Mouse (Mus musculus) thymus, adult 2 months (tissue): Measurements from ENCODE around the gene Cdc42ep2.

Source experiments
- CTCF ChIP-seq: fragments of 200-500 bp; IDR thresholded peaks from 2 replicates; pipeline ENCODE4 v1.5.1; 2012; ENCODE audit warnings: mild to moderate bottlenecking, control low read depth, low read length, moderate library complexity, borderline replicate concordance; ENCODE audit not compliant: control insufficient read depth, poor library complexity, insufficient read depth; ENCODE audit errors: extremely low read depth
- POLR2A ChIP-seq: fragments of 200-500 bp; IDR thresholded peaks from 2 replicates; pipeline ENCODE4 v1.6.1; 2012; ENCODE audit warnings: mild to moderate bottlenecking, low read length, control low read depth, moderate library complexity; ENCODE audit not compliant: control insufficient read depth, poor library complexity, insufficient read depth; ENCODE audit errors: extremely low read depth

DNA sequence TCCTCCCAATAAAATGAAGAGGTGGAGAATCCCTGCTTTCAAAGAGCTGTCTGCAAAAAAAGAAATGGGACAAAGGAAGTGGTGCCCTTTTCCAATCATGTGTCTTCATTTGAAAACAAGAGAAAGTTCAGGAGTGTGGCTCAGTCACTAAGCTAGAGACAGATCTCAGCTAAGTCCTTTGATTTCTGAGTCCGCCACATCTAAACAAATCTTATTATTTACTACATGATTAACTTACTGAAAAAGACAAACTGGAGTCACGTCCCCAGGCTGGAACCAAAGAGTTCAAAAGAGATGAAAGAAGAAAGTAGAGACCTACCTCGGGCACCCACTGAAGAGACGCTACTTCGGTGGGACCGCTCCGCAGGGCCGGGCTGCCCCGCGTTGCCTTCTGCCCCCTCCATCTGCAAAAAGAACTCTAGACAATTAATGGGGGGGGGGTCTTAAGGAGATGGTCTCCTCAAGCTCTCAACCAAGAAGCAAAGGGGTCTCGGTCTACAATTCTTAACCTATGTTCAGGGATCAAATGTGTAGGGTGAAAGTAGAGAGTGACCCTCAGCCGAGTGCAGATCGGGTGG lies 50.1 kb downstream of the Cdc42ep2 start:
- no peak for TF ChIP-seq CTCF
- no peak for TF ChIP-seq POLR2A
